Mouse (Mus musculus): Measurements from ENCODE around the gene Gm9913. TPM values are rescaled to one million over a fixed set of nuclear protein-coding genes. Genes with fewer than 3 reads are reported as not detected.

Gm9913 gene
- polyA plus RNA-seq, 1 experiment from 2014 or later: 0.09 TPM

- no peaks in the 10 kb centered on the region for H3K36me3 ChIP-seq (replicated peaks)
- under 1% methylated on average over 48 of the region's 48 CpGs for WGBS
These were observed 942 bp downstream of the Gm9913 start for GRCm38 (mm10) chr2:125505746-125506315.

DNA sequence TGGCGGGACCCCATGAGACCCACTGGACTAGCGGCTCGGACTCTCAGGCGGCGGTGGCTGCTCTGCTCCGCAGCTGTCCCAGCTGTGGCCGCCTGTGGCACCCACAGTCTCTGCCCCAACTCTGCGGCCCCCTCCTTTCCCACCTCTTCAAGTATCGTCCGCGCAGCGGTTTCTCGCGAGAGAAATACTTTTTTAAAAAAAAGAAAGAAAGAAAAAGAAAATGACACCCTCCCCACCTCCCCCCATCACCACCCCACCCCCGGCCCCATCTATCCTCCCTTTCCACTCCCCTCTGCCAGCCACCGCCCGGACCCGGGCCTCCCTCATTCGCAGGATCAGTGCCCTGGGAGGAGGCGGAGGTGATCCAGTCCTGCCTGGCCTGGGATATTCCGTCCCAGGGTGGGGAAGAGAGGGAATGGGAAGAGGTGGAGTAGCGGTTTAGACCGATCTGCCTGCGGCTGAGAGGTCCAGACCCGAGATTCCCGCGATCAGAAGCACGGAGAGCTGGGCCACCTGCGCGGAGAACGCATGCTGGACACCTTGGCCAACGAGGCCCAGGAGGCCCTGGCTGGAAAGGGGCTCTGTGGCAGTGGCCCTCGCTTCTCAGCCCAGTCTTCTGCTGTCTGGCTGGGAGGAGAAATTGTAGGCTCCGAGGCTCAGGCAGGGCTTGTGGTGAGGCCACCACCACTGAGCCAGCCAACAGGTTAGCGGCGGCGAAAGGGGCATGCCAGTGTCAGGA is 1.6 kb downstream of the Gm9913 start:
- ATAC-seq (replicated peaks): peak; percentile 93
- peak overlapping the region; percentile 78 for H3K4me3 ChIP-seq
- peak overlapping the region; percentile 63 for H3K27ac ChIP-seq
- H3K4me1 ChIP-seq: peaks cover 16% of the 10 kb centered on the region
- 1% methylated on average over 37 of the region's 37 CpGs for WGBS
- peak overlapping the region; percentile 83 for H3K4me2 ChIP-seq
- H3K9me3 ChIP-seq: no peaks in the 10 kb centered on the region
- peak overlapping the region; percentile 64 for H3K9ac ChIP-seq
- H3K36me3 ChIP-seq (replicated peaks): no peaks in the 10 kb centered on the region
- H3K27me3 ChIP-seq (replicated peaks): peaks cover 7% of the 10 kb centered on the region; the same call in 1 of the 2 replicates

More at GRCm38 (mm10) chr2:125505746-125506315, 942 bp downstream of the Gm9913 start:
- Histone ChIP-seq H3K4me1 (peaks cover 16% of the 10 kb centered on the region), H3K9me3 (no peaks in the 10 kb centered on the region), H3K27me3 (replicated peaks) (peaks cover 7% of the 10 kb centered on the region; the same call in 1 of the 2 replicates), H3K27ac (peak overlapping the region; percentile 62), H3K4me3 (peak overlapping the region; percentile 78), H3K4me2 (peak overlapping the region; percentile 83), H3K9ac (peak overlapping the region; percentile 64)
- peak; percentile 83 for ATAC-seq (replicated peaks)

DNA sequence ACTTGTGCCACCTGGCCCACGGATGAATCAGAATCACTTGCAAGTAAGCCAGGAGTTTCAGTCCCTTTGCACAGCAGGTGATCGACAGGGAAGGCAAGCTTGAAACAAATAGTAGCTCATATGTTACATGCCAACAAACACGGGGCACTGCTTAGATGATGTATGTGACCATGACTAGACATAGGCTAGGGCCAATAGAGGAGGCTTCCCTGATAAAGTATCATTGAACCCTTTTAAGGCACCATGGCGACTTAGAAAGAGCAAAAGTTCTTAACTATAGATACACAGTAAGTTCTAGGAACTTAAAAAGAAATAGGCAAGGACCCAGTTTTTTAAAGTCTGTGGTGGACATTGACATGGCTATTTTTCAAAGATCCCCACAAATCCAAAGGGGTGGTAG is 3.0 kb downstream of the Gm9913 start, which contains the start of gene Fbn1:
Gene Fbn1, minus strand, starts transcription at position 101 of the 400 bp plus-strand sequence.
- ATAC-seq (replicated peaks): no peak
- H3K9ac ChIP-seq: peak within 1 kb of the TSS; percentile 64
- H3K27ac ChIP-seq: peak within 1 kb of the TSS; percentile 63
- H3K4me2 ChIP-seq: peak within 1 kb of the TSS; percentile 83
- H3K9me3 ChIP-seq: no peaks in the 10 kb centered on the region
- H3K4me3 ChIP-seq: peak within 1 kb of the TSS; percentile 78
- peaks cover 7% of the 10 kb centered on the region; the same call in 1 of the 2 replicates for H3K27me3 ChIP-seq (replicated peaks)
- H3K36me3 ChIP-seq (replicated peaks): no peaks in the 10 kb centered on the region
- WGBS: 84% methylated on average over 4 of the region's 4 CpGs
- H3K4me1 ChIP-seq: peaks cover 16% of the 10 kb centered on the region

GRCm38 (mm10) chr2:125508381-125508780 is 3.5 kb downstream of the Gm9913 start:
- WGBS: 95% methylated on average over 5 of the region's 5 CpGs
- Histone ChIP-seq H3K9ac (no peak overlapping the region), H3K27ac (no peak overlapping the region), H3K27me3 (replicated peaks) (peaks cover 7% of the 10 kb centered on the region; the same call in 1 of the 2 replicates), H3K4me1 (peaks cover 16% of the 10 kb centered on the region), H3K36me3 (replicated peaks) (no peaks in the 10 kb centered on the region), H3K4me2 (no peak overlapping the region), H3K4me3 (no peak overlapping the region), H3K9me3 (no peaks in the 10 kb centered on the region)
- no peak for ATAC-seq (replicated peaks)

DNA sequence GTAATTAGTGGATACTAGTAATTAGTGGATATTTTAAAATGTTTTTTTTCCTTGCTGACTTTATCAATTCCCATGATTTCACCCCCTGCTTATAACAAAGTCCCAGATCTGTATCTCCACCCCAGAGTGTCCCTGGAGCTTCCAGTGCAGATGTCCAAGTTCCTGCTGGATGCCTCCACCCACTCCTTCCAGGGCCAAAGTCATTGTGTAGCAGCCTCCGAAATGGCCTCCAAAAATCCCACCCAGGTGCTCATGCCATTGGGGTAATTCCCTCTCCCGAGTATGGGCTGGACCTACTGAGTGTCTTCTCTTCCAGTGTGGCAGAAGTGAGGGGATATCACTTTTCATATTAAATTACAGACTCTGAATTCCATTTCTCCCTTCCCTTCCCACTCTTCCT is 5.9 kb downstream of the Gm9913 start:
- Histone ChIP-seq H3K27me3 (replicated peaks) (peaks cover 7% of the 10 kb centered on the region; the same call in 1 of the 2 replicates), H3K4me1 (peaks cover 6% of the 10 kb centered on the region), H3K36me3 (replicated peaks) (no peaks in the 10 kb centered on the region), H3K4me2 (no peak overlapping the region), H3K27ac (no peak overlapping the region), H3K4me3 (no peak overlapping the region), H3K9me3 (no peaks in the 10 kb centered on the region), H3K9ac (no peak overlapping the region)
- ATAC-seq (replicated peaks): no peak
- 78% methylated on average over 2 of the region's 2 CpGs for WGBS

DNA sequence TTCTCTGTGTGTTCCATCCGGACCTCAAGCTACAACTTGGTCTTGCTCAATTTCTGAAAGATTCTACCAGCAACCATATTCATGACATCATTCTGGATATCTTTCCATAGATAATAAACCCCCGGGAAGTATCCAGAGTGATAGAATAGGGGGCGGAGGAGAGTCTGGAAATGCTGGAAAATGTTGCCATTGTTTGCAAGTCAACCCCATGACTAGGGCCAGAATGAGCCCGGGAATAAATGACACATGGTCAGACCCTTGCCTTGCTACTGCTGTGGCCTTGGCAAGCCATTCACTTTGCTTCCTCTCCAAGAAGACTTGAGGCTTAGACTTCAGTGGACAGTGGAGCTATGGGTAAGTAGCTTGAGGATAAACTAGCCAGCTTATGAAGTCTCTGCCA is 7.0 kb downstream of the Gm9913 start:
- H3K27ac ChIP-seq: no peak overlapping the region
- no peak overlapping the region for H3K4me2 ChIP-seq
- H3K9ac ChIP-seq: no peak overlapping the region
- 81% methylated on average over 4 of the region's 4 CpGs for WGBS
- peaks cover 7% of the 10 kb centered on the region; the same call in 1 of the 2 replicates for H3K27me3 ChIP-seq (replicated peaks)
- no peak overlapping the region for H3K4me3 ChIP-seq
- H3K9me3 ChIP-seq: no peaks in the 10 kb centered on the region
- no peaks in the 10 kb centered on the region for H3K36me3 ChIP-seq (replicated peaks)
- ATAC-seq (replicated peaks): no peak
- peaks cover 2% of the 10 kb centered on the region for H3K4me1 ChIP-seq

DNA sequence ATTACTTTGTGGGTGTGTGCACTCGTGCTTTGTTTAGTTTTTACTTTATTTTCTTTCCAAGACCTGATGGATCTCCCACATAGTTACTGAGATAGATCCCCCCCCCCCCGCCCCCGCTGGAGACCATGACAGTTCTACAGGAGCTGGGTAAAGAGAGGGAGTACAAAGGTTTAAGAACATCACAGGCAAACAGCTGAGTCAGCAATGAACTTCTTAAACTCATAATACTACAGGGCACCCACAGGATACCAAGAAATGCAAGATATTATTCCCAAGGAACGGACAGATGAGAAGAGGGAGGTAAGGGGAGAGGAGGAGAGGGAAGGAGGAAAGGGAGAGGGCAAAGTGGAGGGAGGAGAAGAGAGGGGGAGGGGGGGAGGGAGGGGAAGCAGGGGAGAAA is 7.7 kb downstream of the Gm9913 start:
- no peaks in the 10 kb centered on the region for H3K4me1 ChIP-seq
- H3K36me3 ChIP-seq (replicated peaks): no peaks in the 10 kb centered on the region
- peaks cover 4% of the 10 kb centered on the region; the same call in 1 of the 2 replicates for H3K27me3 ChIP-seq (replicated peaks)
- H3K4me2 ChIP-seq: no peak overlapping the region
- ATAC-seq (replicated peaks): no peak
- no peak overlapping the region for H3K9ac ChIP-seq
- 83% methylated on average over 4 of the region's 4 CpGs for WGBS
- H3K4me3 ChIP-seq: no peak overlapping the region
- H3K9me3 ChIP-seq: no peaks in the 10 kb centered on the region
- H3K27ac ChIP-seq: no peak overlapping the region

DNA sequence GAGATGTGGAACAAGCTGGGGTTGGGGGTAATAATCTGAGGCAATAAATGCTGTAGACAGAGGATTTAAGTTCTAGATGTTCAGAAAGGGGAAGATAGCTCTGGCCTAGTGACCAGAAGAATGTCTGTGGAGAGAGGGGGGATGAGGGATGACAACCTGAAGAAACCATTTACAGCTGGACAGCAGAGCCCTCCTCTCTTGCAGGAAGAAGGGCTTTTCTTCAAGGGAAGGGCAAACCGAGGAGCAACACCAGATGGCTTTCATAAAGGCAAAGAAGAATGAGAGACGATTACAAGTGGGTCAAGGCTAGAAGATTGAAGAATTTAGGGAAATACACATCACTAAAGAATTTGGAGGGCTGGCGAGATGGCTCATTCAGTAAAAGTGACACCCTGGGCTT is 9.5 kb downstream of the Gm9913 start:
- no peak for ATAC-seq (replicated peaks)
- H3K9ac ChIP-seq: no peak overlapping the region
- H3K36me3 ChIP-seq (replicated peaks): no peaks in the 10 kb centered on the region
- H3K9me3 ChIP-seq: no peaks in the 10 kb centered on the region
- no peaks in the 10 kb centered on the region for H3K27me3 ChIP-seq (replicated peaks)
- H3K4me2 ChIP-seq: no peak overlapping the region
- no peaks in the 10 kb centered on the region for H3K4me1 ChIP-seq
- 73% methylated on average over 3 of the region's 3 CpGs for WGBS
- H3K27ac ChIP-seq: no peak overlapping the region
- H3K4me3 ChIP-seq: no peak overlapping the region

DNA sequence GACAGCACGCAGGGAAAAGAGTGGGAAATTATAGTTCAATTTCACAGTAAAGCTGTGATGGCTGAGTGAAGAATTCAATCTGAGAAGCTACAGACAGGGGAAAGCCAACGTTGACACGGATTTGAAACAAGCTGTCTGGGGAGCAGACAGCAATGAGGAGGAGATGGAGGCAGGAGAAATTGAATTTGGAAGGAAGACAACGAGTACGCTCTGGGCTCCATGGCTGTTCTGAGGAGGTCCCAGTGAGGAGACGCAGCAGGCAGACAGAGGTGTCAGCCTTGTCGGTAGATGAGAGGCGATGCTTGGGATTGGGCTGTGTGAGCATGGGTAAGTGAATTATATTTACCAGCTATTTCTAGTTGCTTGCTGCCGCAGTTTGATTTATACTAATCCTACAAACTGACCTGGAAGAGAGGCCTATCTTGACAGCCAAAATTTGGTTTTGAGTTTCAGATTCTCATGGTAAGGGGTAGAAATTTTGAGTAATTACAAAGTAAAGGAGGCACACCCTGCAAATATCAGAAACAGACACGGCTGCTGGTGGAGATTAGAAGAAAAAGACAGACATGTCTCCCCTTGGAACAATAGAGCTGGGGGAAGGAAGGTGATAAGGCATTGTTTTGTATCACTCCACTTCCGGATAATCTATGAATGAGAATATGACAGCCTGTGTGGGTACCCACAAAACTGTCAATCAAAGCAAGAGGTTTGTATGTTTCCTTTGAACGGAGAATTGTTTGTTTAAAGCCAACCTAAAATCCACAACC is 10.6 kb downstream of the Gm9913 start:
- Histone ChIP-seq H3K27me3 (replicated peaks) (no peaks in the 10 kb centered on the region), H3K9me3 (no peaks in the 10 kb centered on the region), H3K4me1 (no peaks in the 10 kb centered on the region), H3K4me3 (no peak overlapping the region), H3K27ac (no peak overlapping the region), H3K36me3 (replicated peaks) (no peaks in the 10 kb centered on the region), H3K9ac (no peak overlapping the region), H3K4me2 (no peak overlapping the region)
- ATAC-seq (replicated peaks): no peak
- WGBS: 60% methylated on average over 12 of the region's 12 CpGs

DNA sequence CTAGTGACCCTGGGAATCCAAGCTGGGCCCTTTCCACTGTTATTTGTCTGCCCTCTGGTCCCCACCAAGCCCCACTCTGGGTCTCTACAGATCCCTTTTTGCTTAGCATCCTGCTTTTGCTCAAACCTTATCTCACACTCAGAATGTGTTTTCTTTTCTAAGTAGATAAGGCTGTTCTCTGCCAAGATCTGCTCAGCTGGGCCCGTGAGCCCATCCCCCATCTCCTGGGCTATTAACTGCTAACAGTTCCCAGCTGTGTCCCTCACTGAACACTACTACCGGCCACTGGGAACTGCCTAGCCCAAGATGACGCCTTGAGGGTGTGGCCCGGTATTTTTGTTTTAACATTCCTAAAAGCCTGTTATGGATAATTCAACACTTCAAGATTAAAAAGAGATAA is 11.7 kb downstream of the Gm9913 start:
- Histone ChIP-seq H3K9me3 (no peaks in the 10 kb centered on the region), H3K4me2 (no peak overlapping the region), H3K4me1 (no peaks in the 10 kb centered on the region), H3K27me3 (replicated peaks) (no peaks in the 10 kb centered on the region), H3K36me3 (replicated peaks) (no peaks in the 10 kb centered on the region), H3K9ac (no peak overlapping the region), H3K4me3 (no peak overlapping the region), H3K27ac (no peak overlapping the region)
- no peak for ATAC-seq (replicated peaks)
- WGBS: 41% methylated on average over 4 of the region's 4 CpGs

DNA sequence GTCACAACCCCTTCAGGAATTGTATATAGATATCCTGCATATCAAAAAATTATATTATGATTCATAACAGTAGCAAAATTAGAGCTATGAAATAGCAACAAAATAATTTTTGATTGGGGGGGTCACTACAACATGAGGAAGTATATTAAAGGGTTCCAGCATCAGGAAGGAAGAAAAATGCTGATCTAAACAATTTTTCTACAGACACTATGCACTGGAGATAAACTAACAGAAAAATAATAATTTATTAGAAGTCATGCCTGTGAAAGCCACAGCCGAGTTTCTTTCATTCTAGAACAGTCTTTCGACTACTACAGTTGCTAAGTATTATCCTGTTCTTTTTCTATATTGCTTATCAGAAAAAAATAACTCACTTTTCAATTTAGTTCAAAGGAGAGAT is 20.6 kb downstream of the Gm9913 start:
- H3K4me1 ChIP-seq: no peaks in the 10 kb centered on the region
- 94% methylated on average over 2 of the region's 2 CpGs for whole genome bisulfite sequencing
- no peak overlapping the region for H3K9ac ChIP-seq
- no peaks in the 10 kb centered on the region for H3K36me3 ChIP-seq (replicated peaks)
- H3K27me3 ChIP-seq (replicated peaks): no peaks in the 10 kb centered on the region
- no peaks in the 10 kb centered on the region for H3K9me3 ChIP-seq
- no peak for ATAC-seq (replicated peaks)
- H3K4me2 ChIP-seq: no peak overlapping the region
- no peak overlapping the region for H3K27ac ChIP-seq
- H3K4me3 ChIP-seq: no peak overlapping the region

DNA sequence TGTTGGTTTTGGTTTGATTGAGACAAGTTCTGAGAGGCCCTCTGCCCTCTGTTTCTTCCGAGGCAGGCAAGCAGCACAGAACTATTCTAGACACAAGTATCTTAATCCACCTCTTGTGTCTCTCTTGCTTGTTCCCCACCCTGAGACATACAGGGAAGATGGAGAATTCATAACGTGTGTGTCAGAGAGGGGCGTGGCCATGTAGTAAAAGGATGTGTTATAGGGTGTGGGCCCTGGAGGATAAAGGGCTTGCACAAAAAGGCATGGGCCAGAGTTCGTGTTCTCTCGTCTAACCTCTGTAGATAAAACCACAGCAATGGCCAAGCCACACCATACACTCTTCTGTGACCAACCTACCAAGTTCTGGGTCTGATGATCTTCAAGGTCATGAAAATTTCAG is 21.7 kb downstream of the Gm9913 start:
- H3K9ac ChIP-seq: no peak overlapping the region
- WGBS: 82% methylated on average over 5 of the region's 5 CpGs
- no peaks in the 10 kb centered on the region for H3K36me3 ChIP-seq (replicated peaks)
- H3K4me2 ChIP-seq: no peak overlapping the region
- no peak overlapping the region for H3K4me3 ChIP-seq
- no peak overlapping the region for H3K27ac ChIP-seq
- ATAC-seq (replicated peaks): no peak
- no peaks in the 10 kb centered on the region for H3K9me3 ChIP-seq
- H3K4me1 ChIP-seq: no peaks in the 10 kb centered on the region
- H3K27me3 ChIP-seq (replicated peaks): no peaks in the 10 kb centered on the region
